Mouse (Mus musculus) intestine, postnatal 0 days (tissue): ENCODE measurements at regions not wholly inside any gene's neighbourhood (a gene's known extent, or its start where the extent isn't known, plus 50 kb on each side); places are given as distances from the start of the nearest gene placed in this dataset.

Source experiments
- ATAC-seq: fragments of 200-750 bp; cut with Nextera tagmentation; 2 replicates; pipeline ENCODE4 v1.8.0; 2017; ENCODE audit warnings: mild to moderate bottlenecking, moderate TSS enrichment, moderate library complexity
- H3K27ac ChIP-seq: fragments of 300-500 bp; sonication (generic); 2 replicates; pipeline ENCODE4 v1.5.1; 2014; ENCODE audit warnings: mild to moderate bottlenecking, low read depth, low read length, moderate library complexity
- H3K27me3 ChIP-seq: fragments of 300-500 bp; sonication (generic); replicated peaks from 2 replicates; pipeline ENCODE4 v1.6.1; 2014; ENCODE audit warnings: low read length, mixed read lengths; ENCODE audit not compliant: control insufficient read depth, insufficient read depth
- H3K36me3 ChIP-seq: fragments of 300-500 bp; sonication (generic); 2 replicates; pipeline ENCODE4 v1.6.1; 2014; ENCODE audit warnings: mild to moderate bottlenecking, moderate library complexity; ENCODE audit not compliant: control insufficient read depth, insufficient read depth
- H3K4me1 ChIP-seq: fragments of 300-500 bp; sonication (generic); replicated peaks from 2 replicates; pipeline ENCODE4 v1.6.1; 2014; ENCODE audit warnings: antibody characterized with exemption, low read length, mixed read lengths; ENCODE audit not compliant: control insufficient read depth, insufficient read depth
- H3K4me2 ChIP-seq: fragments of 300-500 bp; sonication (generic); replicated peaks from 2 replicates; pipeline ENCODE4 v1.6.1; 2014; ENCODE audit warnings: low read depth, mild to moderate bottlenecking, moderate library complexity
- H3K4me3 ChIP-seq: fragments of 300-500 bp; sonication (generic); 2 replicates; pipeline ENCODE4 v1.5.1; 2014; ENCODE audit warnings: low read depth, low read length
- H3K9ac ChIP-seq: fragments of 300-500 bp; sonication (generic); 2 replicates; pipeline ENCODE4 v1.6.1; 2014; ENCODE audit warnings: mild to moderate bottlenecking, low read depth, low read length
- H3K9me3 ChIP-seq: fragments of 300-500 bp; sonication (generic); 2 replicates; pipeline ENCODE4 v1.6.1; 2016; ENCODE audit warnings: mixed run types; ENCODE audit not compliant: control insufficient read depth
- CTCF ChIP-seq: sonication (generic); IDR thresholded peaks from 2 replicates; pipeline ENCODE4 v1.5.1; 2016; ENCODE audit warnings: low read depth, mild to moderate bottlenecking, control low read depth, antibody characterized with exemption, moderate library complexity
- WGBS: fragments of 180-500 bp; shearing (Covaris S2); extraction: QIAGEN DNeasy Blood & Tissue Kit; methylation state at CpG from one replicate; pipeline ENCODE4 v1.1.7; 2014; 5-methylcytosine and 5-hydroxymethylcytosine counted together

DNA sequence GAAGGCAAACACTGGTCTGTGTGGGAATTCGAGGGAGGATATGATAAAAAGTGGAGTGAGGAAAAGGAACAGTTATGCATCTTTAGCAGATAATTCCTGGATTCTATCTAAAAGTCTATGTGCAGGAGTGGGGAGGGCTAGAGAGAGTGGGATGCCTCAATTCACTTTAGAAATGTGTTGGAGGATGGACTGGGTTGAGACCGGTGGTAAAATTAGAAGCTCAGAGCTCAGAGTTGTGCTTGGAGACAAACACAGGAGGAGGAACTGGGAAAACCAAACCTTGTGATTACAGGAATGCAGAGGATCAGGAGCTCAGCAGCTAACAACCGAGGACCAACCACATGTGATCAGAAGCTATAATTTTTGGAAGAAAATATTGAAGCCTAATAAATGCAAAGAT is 290.5 kb upstream of the Ppfia2 start:
- no peak for ATAC-seq
- no peak overlapping the region for H3K9ac ChIP-seq
- no peak overlapping the region for H3K27ac ChIP-seq
- no peaks in the 10 kb centered on the region for H3K4me1 ChIP-seq
- H3K4me3 ChIP-seq = no peak overlapping the region
- H3K36me3 ChIP-seq = no peaks in the 10 kb centered on the region
- no peaks in the 10 kb centered on the region for H3K27me3 ChIP-seq
- H3K4me2 ChIP-seq = no peak overlapping the region
- TF ChIP-seq CTCF = no peak
- WGBS = 85% methylated on average over 3 of the region's 3 CpGs
- no peaks in the 10 kb centered on the region for H3K9me3 ChIP-seq

DNA sequence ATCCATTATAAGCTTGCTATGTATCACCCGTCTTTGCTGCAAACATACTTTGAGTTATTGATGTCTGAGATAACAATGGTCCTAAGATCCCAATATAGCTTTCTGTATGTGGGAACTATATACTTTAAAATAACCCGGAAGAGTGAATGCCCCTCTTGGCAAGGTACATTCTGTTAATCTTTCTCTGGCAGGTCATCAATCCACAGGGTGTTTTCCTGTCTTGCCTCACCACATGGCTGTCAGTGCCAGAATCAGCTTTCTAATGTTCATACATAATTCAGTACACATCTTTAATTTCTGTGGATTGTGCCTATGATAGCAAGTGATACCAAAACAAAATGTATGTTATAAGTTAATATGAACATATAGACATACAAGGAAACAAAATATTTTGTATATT is 267.6 kb upstream of the Ppfia2 start:
- no peak for TF ChIP-seq CTCF
- Histone ChIP-seq H3K9me3 (no peaks in the 10 kb centered on the region), H3K27me3 (no peaks in the 10 kb centered on the region), H3K27ac (no peak overlapping the region), H3K9ac (no peak overlapping the region), H3K4me1 (no peaks in the 10 kb centered on the region), H3K4me2 (no peak overlapping the region), H3K4me3 (no peak overlapping the region), H3K36me3 (no peaks in the 10 kb centered on the region)
- WGBS = 66% methylated on average over 2 of the region's 2 CpGs
- no peak for ATAC-seq

DNA sequence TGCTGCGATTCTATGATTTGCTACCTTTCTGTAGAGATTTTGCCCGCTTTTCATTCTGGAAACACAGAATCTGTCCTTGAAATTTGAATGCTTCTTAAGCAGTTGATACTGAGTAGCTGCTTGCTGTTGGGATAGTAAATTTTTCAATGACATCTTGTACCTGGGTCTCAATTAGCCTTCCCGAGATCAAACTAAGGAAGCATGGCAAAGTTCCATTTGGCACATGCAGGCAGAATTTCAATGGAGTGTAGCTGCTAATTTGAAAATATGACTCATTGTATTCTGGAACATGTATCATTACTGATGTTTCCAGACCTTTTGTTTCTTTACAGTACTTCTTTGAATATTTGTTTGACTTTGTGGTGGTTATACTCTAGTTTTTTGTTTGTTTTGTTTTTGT is 245.9 kb upstream of the Ppfia2 start:
- ATAC-seq = no peak
- H3K27ac ChIP-seq = no peak overlapping the region
- H3K4me2 ChIP-seq = no peak overlapping the region
- no peaks in the 10 kb centered on the region for H3K27me3 ChIP-seq
- no peak overlapping the region for H3K9ac ChIP-seq
- no peak overlapping the region for H3K4me3 ChIP-seq
- H3K9me3 ChIP-seq = no peaks in the 10 kb centered on the region
- no peaks in the 10 kb centered on the region for H3K4me1 ChIP-seq
- 89% methylated on average over 3 of the region's 3 CpGs for WGBS
- no peaks in the 10 kb centered on the region for H3K36me3 ChIP-seq
- TF ChIP-seq CTCF = no peak

DNA sequence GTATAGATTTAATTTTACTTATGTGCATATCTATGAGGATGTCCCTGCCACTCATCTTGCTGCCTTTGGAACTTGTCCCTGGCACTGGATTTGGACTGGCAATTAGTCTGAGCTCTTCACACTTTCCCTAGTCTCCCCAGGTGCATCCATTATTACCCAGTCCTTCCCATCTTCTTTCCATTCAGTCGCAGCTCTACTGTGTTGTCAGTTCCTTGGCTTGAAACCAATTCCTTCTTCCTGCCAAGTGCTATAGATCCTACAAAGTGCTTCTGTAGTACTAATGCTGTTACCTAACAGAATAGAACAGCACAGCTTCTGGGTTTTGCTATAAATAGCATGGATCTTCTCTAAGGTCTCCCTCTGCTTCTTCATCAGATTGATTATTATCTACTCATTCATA is 228.0 kb upstream of the Ppfia2 start:
- Histone ChIP-seq H3K4me1 (no peaks in the 10 kb centered on the region), H3K27me3 (no peaks in the 10 kb centered on the region), H3K4me3 (no peak overlapping the region), H3K4me2 (no peak overlapping the region), H3K36me3 (no peaks in the 10 kb centered on the region), H3K27ac (no peak overlapping the region), H3K9ac (no peak overlapping the region), H3K9me3 (no peaks in the 10 kb centered on the region)
- WGBS = 48% methylated on average over 1 of the region's 1 CpGs
- no peak for TF ChIP-seq CTCF
- no peak for ATAC-seq

DNA sequence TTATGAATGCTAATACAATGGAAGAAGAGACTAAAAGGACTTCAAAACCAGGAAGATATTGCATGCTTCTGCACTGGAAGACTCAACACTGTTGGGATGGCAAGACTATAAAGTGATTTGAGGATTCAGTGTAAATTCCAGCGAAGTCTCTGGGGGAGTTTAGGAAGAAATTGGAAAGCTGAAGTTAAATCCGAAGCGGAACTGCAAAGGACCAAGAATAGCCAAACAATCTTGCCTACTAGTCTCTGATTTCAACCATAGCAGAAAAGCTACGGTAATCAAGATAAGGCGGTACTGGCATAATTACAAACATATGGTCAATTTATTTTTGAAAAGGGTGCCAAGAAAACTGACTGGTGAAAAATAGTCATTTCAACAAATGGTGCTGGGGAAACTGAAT is 216.0 kb upstream of the Ppfia2 start:
- Histone ChIP-seq H3K9me3 (no peaks in the 10 kb centered on the region), H3K9ac (no peak overlapping the region), H3K27me3 (no peaks in the 10 kb centered on the region), H3K36me3 (no peaks in the 10 kb centered on the region), H3K27ac (no peak overlapping the region), H3K4me1 (no peaks in the 10 kb centered on the region), H3K4me3 (no peak overlapping the region), H3K4me2 (no peak overlapping the region)
- ATAC-seq = no peak
- TF ChIP-seq CTCF = no peak
- WGBS = 81% methylated on average over 5 of the region's 5 CpGs

DNA sequence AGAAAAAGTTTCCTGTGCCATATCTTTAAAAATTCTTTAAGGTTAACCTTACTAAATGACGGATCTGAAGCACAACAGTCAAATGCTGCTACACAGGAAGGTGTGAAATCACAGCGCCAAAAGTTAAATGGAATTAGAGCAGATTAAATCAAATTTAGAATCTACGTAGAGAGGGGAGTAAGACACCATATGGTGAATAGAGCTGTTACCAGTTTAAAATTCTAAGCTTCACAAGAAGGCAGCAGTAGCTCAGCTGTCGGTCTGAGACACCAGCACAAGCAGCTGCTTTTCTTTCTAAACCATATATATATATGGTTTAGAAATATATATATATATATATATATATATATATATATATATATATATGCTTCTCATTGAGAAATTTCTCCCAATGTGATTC is 210.3 kb upstream of the Ppfia2 start:
- ATAC-seq = no peak
- no peak overlapping the region for H3K4me3 ChIP-seq
- no peak overlapping the region for H3K27ac ChIP-seq
- H3K36me3 ChIP-seq = no peaks in the 10 kb centered on the region
- no peaks in the 10 kb centered on the region for H3K27me3 ChIP-seq
- H3K9ac ChIP-seq = no peak overlapping the region
- H3K4me1 ChIP-seq = no peaks in the 10 kb centered on the region
- H3K9me3 ChIP-seq = no peaks in the 10 kb centered on the region
- no peak for TF ChIP-seq CTCF
- 86% methylated on average over 4 of the region's 4 CpGs for WGBS
- no peak overlapping the region for H3K4me2 ChIP-seq

DNA sequence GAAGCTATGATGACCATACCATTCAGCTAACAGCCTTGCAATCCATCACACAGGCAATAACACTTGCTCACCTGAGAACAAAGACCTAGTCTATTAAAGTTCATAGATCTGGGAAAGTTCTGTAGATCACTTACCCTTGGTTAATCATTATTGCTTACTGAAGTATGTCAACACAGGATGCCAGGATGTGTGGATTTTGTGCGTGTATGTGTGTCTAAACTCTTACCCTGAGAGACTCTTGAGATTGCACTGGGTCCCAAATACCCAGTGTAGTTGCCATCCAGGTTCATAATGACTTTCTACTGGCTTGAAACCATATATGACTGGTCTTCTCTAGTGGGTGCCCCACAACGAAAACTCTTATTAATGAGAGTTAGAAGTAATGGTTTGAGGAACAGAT is 196.8 kb upstream of the Ppfia2 start:
- H3K9me3 ChIP-seq = no peaks in the 10 kb centered on the region
- no peak for TF ChIP-seq CTCF
- WGBS = 55% methylated on average over 2 of the region's 2 CpGs
- no peaks in the 10 kb centered on the region for H3K36me3 ChIP-seq
- H3K27me3 ChIP-seq = no peaks in the 10 kb centered on the region
- H3K9ac ChIP-seq = no peak overlapping the region
- no peak overlapping the region for H3K4me2 ChIP-seq
- no peaks in the 10 kb centered on the region for H3K4me1 ChIP-seq
- H3K27ac ChIP-seq = no peak overlapping the region
- H3K4me3 ChIP-seq = no peak overlapping the region
- no peak for ATAC-seq
